Mouse (Mus musculus) myocyte (in vitro differentiated cells): Measurements from ENCODE around the gene Senp8.

Source experiments
- E2F4 ChIP-seq: IDR thresholded peaks from one replicate; pipeline ENCODE4 v1.6.1; 2011; ENCODE audit warnings: mild to moderate bottlenecking, control low read depth, moderate library complexity; ENCODE audit not compliant: insufficient read depth
- MYOD1 ChIP-seq, 3 experiments: IDR thresholded peaks; one replicate each; pipeline ENCODE4 v1.6.1; 2011; ENCODE audit warnings: control low read depth in 2 of 3, low read depth in 2 of 3, mild to moderate bottlenecking in 2 of 3, moderate library complexity in 1 of 3; ENCODE audit not compliant: insufficient read length in 2 of 3, control insufficient read depth in 1 of 3
- POLR2A ChIP-seq: IDR thresholded peaks from one replicate; pipeline ENCODE4 v1.6.1; 2011; ENCODE audit warnings: low read depth, mild to moderate bottlenecking, control low read depth, moderate library complexity; ENCODE audit not compliant: insufficient read length
- POLR2AphosphoS2 ChIP-seq: IDR thresholded peaks from one replicate; pipeline ENCODE4 v1.6.1; 2011; ENCODE audit warnings: low read depth, control low read depth; ENCODE audit not compliant: insufficient read length
- TCF12 ChIP-seq: IDR thresholded peaks from one replicate; pipeline ENCODE4 v1.6.1; 2011; ENCODE audit warnings: mild to moderate bottlenecking, control low read depth; ENCODE audit not compliant: poor library complexity, insufficient read depth, severe bottlenecking
- USF1 ChIP-seq: IDR thresholded peaks from one replicate; pipeline ENCODE4 v1.6.1; 2011; ENCODE audit warnings: low read depth, mild to moderate bottlenecking, control low read depth, moderate library complexity

GRCm38 (mm10) chr9:59701094-59701493, 49.4 kb downstream of the Senp8 start:
- TF ChIP-seq POLR2A (no peak), MYOD1 (IDR thresholded peaks at IDR 0.05; ENCODE audit: control insufficient read depth in 1 of 3, insufficient read length in 2 of 3, low read depth in 2 of 3) (no peak), E2F4 (no peak), USF1 (no peak), POLR2AphosphoS2 (no peak), TCF12 (no peak)
